Mouse (Mus musculus): ENCODE measurements around the gene Susd4.

The Susd4 gene

DNA sequence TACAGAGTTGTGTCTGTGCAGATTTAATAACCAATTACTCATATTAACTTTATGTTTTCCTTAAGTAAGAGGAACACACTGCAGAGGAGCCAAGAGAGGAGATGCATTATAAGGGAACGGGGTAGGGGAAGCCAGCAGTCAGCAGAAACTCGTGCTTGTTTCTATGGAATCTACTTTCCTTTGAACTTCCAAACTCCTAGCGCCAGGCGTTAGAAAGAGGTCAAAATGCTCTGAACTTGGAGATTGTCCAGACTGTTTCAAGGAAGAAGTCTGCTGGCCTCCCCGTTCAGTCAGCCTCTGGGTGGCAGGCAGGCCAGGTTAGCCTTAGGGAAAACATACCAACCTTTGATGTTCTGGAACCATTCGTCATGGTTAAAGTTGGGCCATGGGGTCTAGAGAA lies 25.2 kb downstream of the Susd4 start:
- no peak for DNase-seq

DNA sequence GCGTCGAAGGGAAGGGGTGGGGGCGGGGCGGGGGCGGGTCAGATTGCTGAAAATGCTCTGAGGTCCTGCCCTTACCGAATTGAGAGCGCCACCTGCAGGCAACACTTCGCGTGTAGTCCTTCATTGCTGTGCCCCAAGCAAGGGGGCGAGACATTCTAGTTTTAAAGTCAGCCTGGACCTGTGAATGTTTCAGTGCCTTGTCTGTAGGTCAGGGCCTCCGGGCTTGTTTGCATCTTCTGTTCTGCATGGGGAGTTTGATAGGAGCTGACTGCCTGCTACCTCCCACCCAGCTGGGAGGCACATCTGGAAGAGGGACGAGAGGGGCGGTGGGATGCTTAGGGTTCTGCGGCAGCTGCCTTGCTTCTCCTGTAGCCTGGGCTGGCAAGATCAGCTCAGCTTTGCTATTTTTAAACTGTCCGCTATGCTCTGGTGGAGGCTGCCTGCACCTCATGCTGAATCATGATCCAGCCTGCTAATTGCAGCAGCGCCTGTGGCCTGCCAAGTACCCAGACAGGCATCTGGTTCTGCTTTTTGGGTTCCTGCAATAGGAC lies 28.9 kb downstream of the Susd4 start:
- peak; percentile 46 for DNase-seq

DNA sequence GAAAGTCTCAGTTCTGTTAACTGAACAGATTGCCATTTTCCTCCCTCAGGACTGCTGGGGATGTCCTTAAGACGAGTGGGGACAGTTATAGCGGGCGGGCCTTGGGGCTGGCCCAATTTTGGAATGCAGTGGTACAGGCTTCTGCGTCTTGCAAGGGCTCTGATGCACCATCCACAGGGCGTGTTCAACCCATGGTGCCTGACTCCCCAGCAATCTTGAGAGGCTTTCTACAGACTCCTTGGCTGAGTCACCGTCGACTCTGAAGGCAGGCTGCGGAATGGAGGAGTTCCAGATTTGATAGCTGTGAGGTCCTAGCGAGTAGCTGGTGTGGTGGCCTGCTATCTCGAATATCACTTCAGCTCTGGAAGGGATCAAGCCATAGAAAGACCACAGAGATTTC lies 30.6 kb downstream of the Susd4 start:
- no peak for DNase-seq

DNA sequence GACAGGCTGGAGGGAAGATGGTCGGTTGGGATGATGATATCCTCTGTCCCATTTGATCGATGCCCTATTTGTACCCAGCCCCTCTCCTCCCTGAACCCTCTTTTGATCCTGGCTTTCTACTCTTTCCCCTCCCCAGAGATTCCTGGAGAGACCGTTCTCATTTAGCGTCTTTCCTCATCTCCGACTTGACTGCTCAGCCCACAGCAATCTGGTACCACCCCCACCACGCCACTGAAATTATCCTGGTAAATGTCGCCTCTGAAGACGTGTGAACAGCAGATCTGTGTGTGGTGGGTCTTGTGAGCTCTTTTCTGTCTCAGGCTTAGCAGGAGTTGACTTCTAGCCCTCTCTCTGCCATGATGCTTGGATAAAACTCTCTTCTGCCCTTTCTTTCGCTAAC lies 31.0 kb downstream of the Susd4 start:
- no peak for DNase-seq

DNA sequence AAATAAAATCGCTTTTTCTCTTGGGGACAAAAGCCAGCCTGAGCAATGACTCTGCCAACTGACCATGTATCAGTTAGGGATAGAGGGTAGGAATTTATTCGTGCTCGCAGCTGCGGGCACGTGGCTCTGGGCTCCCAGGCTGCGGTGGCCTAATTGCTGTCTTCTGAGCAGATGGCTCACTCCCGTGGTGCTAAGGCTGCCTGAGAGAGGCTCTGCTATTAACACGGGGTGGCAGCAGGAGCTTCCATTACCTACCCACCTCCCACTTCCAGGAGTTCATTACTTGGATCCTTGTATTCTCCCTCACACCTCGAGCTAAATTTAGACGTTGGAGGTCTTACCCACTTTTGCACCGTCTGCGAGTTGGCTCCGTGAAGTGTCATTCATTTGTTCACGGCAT lies 33.4 kb downstream of the Susd4 start:
- peak; percentile 81 for DNase-seq

DNA sequence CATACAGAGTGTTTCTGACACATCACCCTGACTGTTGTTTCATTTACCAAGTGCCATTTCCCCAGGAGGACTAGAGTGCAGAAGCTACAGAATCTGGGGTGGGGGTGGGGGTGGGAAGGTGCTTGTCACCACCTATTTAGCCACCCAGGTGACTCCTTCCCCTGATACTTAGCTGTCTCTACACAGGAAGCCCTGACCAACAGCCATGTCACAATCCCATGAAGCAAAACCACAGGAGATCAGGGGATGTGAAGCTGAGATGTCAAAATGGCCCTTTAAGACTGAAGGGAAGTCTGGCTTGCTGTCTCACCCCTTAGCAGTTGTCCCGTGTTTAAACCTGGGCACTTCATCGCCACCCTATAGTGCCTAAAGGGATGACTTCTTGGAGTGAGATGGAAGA lies 37.9 kb downstream of the Susd4 start:
- no peak for DNase-seq

DNA sequence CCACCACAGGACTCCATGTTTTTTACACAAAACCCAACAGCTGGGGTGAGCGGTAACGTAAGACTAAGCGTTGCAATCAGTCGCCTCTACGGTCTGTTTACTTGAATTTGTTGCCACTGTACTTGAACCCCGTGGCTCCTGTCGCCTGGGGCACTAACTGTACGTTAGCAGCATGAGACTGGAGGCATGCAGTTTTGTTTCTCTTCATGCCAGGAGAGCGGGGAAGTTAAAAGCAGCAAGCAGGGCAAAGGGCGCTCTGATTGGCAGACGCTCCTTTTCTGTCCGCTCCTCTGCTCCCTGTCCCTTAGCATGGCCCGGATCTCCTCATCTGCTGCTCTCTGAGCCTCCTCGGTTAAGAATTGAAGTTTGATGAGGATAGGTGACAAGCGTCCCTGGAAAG lies 39.2 kb downstream of the Susd4 start:
- DNase-seq = no peak

DNA sequence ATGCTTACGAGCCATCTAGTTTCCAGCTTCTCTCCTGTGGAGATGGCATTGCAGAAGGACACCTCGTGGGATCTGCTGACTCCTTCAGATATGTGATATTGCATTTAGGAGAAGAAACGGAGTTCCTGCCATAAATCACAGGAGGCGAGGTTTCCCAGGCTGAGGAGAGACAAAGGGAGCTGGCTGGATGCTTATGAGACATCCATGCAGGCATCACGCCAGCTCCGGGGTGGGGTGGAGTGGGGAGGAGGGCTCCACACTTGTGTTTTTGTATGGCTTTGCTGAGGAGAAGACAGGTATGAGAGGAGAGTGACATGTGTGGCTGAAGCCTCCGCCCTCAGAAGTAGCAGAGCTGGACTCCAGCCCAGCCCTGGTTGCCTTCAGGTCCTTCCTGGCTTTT lies 50.3 kb downstream of the Susd4 start:
- no peak for DNase-seq

DNA sequence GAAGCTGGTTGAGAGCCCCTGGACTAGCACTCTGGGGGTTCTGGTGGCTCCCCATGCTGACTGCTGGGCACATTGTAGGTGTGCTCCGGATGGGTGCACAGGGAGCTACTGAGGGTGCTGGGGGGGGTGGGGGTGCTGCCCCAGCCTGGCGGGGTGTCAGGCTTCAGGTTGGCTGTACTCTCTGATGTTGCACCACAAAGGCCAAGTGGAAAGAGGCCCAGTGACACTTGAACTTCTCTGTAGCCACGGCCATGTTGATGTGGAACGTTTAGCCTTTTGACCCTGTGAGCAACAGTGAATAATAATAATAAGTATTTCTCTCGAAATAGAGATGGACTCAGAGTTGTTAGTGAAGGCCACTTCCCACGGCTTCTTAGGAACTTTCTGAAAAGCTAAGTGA lies 50.9 kb downstream of the Susd4 start:
- DNase-seq = no peak

DNA sequence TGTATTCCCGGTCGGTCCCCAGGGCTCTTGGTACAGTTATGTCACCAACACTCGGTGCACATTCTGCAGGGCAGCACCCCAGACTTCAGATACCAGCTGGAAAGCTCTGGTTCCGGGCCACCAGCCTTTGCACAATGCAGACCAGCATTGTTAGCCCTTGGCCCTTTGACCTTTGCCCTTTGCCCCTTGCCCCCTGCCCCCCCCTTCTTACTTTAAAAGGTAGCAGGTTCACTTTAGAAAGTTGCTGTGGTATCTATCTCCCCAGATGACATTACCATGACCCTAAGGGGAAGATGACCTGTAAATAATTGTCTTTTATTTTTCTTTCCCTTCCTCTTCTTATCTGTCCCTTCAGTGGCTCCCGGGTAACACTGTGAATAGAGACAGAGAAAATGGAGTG lies 53.4 kb downstream of the Susd4 start:
- DNase-seq = no peak

DNA sequence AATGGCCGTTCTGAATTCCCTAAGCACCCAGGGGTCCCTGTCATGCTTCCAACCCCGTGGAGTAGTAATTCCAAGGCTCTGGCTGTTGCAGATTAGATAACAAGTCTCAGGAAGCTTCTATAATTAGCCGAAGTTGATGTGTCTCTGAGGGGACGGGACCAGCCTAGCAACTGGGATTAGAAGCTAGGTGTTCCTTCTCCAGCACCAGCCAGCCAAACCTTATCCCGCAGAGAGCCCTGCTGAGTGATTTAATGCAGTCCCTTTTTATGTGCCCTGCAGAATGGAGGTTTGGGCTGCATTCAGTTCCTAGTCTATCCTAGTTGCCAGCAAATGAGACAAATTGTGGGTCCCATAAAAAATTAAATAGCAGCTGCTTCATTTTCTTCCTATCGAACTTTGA lies 54.0 kb downstream of the Susd4 start:
- no peak for DNase-seq

DNA sequence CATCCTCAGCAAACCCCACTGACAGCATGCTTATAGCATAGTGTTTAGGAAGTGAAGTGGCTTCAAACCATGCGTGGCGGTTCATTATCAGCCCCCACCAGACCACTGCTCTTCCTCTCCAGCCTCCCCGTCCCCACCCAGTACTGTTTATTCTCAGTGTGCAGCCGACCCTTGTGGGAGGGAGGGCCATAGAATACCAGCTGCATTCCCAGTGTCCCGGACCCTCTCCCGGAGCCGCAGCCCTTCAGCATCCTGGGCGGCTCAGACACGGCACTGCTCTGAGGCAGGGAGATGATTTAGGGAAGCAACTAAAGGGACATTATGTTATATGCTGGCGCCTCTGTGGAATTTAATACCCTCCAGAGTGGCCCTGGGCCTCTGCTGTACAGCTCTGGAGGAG lies 55.3 kb downstream of the Susd4 start:
- no peak for DNase-seq

DNA sequence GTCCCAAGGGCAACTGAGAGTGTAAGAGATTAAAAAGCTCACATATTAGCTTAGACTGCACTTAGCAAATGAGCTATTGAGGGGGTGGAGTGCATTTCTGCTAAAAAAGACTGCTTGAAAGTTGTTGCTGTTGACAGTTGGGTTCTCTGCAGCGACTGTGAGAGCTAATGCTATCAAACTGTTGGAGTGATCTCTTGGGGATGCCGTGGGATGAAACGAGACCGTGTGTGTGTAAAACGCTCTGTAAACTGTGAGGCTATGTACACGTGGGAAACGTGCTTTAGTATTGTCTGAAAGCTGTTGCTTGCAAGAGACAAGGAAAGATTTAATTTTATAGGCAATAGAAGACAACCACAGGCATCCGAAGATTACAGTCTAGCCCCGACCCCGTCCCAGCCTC lies 59.1 kb downstream of the Susd4 start:
- no peak for DNase-seq

DNA sequence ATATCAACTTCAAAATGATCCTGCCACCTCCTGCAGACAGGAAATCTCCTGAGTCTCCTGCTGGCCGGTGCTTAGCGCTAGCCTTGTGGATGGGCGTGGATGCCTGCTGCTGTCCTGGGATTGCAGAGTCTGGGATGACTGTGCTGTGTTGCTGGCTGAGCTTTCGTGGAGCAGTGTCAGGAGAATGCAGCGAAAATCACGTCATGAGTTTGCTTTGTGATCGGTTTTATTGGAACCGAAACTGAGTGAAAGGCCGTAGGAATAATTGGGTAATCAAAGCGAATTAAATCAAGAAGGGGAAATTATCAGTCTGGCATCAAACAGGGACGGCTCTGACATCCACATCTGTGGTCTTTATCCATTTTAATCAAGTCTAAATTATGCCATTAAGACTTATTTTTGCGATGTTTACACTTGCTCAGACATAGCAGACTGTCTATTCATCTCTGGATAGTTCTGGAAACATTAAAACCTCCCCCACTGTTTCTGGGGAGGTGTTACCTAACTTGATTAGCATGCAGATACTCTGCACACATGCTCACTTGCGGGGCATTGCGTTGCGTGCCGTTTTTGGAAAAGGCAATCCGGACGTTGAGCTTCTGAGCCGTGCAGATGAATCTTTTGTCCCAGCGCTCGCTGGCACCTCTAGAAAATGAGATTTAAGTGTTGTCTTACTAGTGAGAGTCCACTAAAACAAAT lies 60.2 kb downstream of the Susd4 start:
- no peak for DNase-seq

DNA sequence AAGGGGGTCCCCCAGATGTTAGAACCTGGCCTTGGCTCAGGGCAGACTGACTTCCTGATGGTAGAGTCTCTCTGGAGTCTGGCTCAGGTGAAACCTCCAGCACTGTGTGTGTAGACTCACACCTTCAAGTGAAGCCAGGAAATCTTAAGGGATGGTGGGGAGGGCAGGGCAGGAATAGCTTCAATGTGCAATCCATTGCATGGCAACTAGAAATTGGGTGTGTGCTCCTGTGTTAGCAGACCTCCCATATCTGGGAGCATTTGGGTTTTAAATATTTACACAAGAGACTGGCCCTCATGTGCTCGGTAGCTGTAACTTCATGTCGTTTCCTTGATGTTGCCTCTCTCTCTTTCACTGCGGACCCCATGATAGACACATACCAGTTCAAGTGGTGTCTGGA lies 62.9 kb downstream of the Susd4 start:
- no peak for DNase-seq

DNA sequence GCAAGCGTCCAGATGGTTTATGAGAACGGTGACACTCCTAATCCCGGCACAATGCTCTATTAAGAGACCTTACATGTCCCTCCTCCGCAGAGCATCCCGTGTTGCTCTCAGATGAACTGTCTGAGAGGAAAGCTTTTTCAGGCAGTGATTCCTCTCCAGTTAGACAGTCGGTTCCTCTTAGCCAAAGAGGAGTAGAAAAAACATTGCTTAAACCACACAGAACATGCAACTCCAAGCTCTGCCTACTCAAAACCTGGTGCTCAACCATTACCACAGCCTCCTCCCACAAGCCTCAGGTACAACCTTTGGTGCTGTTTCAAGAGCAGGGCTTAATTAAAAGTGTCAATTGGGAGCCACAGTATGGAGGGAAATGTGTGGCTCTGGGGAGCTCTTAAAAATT lies 74.4 kb downstream of the Susd4 start:
- no peak for DNase-seq

DNA sequence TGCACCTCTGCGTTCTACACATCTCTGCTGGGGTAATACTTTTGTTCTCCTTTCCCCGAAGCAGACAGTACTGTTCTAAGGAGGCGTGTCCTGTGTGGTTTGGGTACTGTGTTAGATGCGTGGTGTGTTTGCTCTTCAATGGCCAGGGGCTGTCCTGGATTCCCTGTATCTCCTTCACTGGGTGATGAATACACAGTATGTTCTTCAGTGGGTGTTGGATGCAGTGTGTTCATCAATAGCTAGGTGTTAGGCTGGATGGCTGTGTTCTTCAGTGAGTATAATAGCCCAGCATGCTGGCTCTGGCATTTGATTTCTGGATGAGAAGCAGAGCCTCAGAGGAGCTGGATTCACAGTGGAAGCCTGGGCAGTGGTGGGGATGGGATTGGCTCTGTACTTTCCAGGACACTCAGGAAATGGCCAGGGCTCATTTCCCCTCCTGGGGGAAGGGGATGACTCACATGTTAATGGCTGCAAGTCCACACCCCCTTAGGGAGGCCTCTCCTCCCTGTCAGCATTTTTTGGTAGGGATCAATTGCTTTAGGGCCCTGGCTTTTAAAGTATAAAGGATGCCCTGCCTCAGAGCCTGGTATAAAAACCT lies 75.8 kb downstream of the Susd4 start:
- no peak for DNase-seq

DNA sequence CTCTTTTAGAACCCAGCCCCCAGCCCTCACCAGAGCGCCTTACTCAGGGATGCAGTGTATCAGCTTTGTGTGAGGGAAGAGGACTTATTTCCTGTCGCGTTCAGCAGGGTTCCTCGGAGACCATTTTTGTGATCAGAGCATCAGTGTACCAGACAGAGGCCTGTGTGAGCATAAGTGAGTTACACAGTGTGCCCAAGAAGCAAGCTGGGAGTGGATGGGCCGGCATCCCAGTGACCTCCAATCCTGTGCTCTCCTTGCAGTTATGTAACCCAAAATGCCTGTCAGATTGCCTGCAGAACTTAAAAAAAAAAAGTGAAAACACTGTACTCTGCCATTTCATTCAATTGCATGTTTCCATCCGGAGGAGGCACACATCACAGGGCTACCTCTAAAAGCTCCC lies 76.4 kb downstream of the Susd4 start:
- DNase-seq = no peak

DNA sequence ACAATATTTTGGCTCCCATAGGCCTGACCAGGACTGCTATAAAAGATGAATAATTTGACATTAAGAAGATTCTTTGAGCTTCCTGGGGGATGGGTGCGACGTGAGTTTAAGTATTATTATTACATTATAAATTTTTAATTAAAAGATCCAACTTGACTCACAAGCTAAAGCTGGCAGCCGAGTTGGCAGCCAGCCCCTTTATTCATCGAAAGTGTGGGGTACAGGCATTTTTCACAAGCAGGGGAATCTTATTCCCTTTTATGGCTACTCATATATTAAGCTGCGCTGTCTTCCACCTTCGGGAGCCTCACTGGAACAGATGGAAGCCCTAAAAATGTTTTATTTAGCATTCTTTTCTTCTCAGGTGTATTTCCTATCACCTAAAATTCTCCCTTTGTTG lies 76.9 kb downstream of the Susd4 start:
- DNase-seq = no peak

DNA sequence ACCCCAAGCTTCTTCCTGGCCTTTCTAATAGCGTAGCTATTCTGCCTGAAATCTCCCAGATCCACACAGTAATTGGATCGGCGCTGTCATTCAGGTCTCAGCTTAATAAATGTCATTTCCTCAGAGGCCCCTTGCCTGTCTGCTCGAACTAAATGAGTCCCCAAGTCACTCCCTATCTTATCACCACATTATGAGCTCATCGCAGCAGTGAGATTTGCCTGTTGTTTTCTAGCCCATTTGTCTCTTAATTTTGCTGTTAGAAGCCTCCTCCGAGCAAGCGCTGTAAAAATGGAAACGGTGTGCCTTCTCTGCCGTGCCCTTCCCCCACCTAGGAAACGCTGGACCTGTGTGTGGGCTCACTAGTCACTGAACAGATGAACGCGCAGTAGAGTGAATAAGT lies 85.9 kb downstream of the Susd4 start:
- no peak for DNase-seq

DNA sequence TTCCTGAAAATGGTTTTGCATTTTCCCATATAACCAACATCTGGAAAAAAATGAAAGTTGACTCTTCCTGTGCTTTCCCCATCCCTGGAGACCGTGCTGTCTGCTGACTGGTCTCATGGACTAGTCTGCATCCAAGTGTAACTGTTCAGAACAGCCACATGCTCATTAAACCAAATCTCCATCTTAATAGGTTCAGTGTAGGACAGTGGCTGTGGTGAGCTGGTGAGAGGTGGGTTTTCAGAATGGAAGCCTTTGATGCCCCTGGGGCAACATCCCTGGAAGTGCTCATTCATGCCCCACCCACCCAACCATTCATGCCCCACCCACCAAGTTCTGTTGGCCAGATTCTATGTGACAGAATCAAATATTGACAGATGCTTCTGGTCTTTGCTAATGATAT lies 86.4 kb downstream of the Susd4 start:
- no peak for DNase-seq

DNA sequence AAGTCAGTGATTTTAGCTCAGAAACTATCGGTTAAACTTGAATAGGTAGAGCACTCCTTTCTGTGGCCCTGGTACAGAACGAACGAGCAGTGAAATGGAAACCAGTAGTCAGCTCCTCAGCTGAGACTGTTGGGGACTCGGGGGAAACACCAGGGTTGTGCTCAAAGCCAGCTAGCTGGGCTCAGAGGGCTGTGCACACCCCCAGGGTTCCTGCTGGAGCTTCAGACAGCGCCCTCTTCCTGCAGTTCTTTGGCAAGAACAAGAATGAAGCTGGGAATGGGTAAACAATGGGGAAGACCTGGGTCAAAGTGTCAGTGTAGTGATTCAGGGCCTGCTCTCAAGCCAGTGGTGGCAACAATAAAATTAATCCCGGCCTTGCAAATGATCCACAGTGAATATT lies 88.5 kb downstream of the Susd4 start:
- no peak for DNase-seq

DNA sequence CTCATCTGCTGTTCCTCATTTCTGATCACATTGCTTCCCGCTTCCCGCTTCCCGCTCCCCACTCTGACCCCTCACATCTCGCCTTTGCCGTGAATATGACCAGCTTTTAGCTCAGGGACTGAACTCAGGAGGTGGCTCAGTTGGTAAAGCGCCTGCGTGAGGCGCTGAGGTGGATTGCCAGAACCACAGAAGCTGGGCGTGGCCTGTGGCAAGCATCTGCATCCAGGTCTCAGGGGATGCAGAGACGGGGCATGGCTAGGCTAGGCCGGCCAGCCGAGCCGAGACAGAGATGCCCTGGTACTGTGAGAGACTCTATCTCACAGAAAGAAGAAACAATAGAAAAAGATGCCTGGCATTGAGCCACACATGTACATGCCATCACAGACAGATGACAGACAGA lies 93.0 kb downstream of the Susd4 start:
- DNase-seq = no peak

DNA sequence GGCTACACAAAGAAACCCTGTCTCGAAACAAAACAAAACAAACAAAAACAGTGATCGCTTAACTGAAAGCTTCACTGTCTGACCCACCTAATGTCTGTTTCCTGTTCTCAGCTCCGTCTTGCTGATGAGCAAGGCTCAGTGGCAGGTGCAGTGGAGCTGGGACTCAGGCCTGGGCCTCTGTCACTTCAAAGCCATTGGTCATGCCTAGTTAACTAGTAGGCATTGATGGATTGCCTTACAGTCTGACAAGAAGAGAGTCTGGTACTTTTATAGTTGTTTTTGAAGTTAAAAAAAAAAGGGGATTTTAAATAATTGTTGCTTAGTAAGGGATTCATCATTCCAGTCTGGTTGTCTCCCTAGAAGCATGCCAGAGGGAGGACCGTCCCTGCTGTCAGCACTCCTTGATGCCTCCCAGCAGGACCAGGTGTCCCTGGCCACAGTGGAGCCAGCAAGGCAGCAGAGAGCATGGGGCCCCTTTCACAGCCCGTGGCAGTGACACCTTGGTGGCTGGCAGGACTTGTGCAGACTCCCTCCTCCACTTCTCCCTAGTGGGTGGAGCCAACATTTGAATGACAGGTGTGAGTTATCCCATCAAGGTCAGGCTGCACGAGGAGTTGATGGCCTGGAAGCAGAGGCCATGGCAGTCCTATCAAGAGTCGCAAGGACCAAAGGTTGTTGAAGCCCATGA lies 98.2 kb downstream of the Susd4 start:
- peak; percentile 38 for DNase-seq
